Mouse (Mus musculus) embryonic facial prominence, embryonic 10.5 days (tissue): ENCODE measurements around the gene Gm17660. TPM values are rescaled to one million over a fixed set of nuclear protein-coding genes. Genes with fewer than 3 reads are reported as not detected.

Experiments used
- DNase-seq: peaks from one replicate; pipeline ENCODE4 v3.0.0-alpha.2; 2017; ENCODE audit warnings: low spot score
- H3K27ac ChIP-seq: fragments of 300-500 bp; sonication (generic); replicated peaks from 2 replicates; pipeline ENCODE4 v1.5.1; 2016; ENCODE audit warnings: mild to moderate bottlenecking
- H3K27me3 ChIP-seq: fragments of 300-500 bp; sonication (generic); replicated peaks from 2 replicates; pipeline ENCODE4 v1.6.1; 2016; ENCODE audit warnings: low read depth, mild to moderate bottlenecking; ENCODE audit not compliant: poor library complexity, severe bottlenecking
- H3K36me3 ChIP-seq: fragments of 300-500 bp; sonication (generic); replicated peaks from 2 replicates; pipeline ENCODE4 v1.6.1; 2016; ENCODE audit warnings: mild to moderate bottlenecking, moderate library complexity
- H3K4me1 ChIP-seq: fragments of 300-500 bp; sonication (generic); 2 replicates; pipeline ENCODE4 v1.6.1; 2016
- H3K4me3 ChIP-seq: fragments of 300-500 bp; sonication (generic); 2 replicates; pipeline ENCODE4 v1.5.1; 2016; ENCODE audit warnings: mild to moderate bottlenecking, moderate library complexity
- H3K9me3 ChIP-seq: fragments of 300-500 bp; sonication (generic); 2 replicates; pipeline ENCODE4 v1.6.1; 2016; ENCODE audit warnings: mild to moderate bottlenecking
- WGBS: fragments of 180-500 bp; shearing (Covaris S2); methylation state at CpG from one replicate; pipeline ENCODE4 v1.1.7; 2016; 5-methylcytosine and 5-hydroxymethylcytosine counted together
- polyA plus RNA-seq: library from polyadenylated mRNA; unstranded; fragments of >200 nt; fragmentation: Nextera tagmentation; extraction: Ambion mirVana; gene quantifications from 2 replicates; pipeline ENCODE4 v1.2.1, GENCODE M21; 2016

Gene Gm17660
- polyA plus RNA-seq, 1 experiment from 2014 or later = not detected

DNA sequence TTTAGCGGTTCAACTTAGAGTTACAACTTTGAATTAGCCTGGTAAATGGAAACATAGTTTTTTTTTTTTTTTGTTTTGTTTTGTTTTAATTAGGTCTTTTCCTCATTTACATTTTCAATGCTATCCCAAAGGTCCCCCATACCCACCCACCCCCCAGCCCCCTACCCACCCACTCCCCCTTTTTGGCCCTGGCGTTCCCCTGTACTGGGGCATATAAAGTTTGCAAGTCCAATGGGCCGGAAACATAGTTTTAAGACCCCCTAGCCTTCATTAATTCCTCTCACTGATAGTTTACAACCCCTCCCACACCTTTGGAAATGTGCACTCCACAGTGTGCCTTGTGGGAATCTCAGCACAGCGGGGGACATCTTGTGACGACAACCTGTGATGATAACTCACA, 3.8 kb downstream of the Gm17660 start:
- H3K27me3 ChIP-seq = 0 out of 2 replicates have a peak, but pooled peaks cover 7% of the 10 kb centered on the region

DNA sequence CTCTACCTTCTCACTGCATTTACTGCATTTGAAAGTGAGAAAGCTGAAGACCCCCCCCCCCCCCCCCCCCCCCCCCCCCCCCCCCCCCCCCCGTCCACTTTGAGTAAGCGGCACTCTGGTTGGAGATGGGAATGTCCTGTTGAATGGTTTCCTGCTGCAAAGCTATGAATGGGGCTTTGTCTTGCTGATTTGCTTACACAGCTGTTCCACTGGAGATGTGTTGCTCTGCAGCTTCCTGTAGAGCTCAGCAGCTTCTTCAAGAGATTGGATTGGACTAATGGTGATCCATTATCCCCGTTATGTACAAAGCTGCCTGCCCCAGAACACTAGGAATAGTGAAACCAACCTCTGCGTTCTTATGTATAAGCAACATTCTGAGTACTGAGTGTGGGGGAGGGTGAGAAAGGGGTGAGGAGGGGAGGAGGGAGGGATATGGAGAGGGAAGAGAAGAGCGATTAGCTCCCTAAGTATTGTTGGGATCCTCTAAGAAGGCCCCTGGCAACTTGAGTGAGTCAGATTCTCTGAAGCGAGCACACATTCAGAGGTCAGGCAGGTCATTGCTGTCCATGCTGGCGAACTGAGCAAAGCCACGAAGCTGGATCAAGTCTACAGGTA, 5.0 kb downstream of the Gm17660 start:
- 0 out of 2 replicates have a peak, but pooled peaks cover 7% of the 10 kb centered on the region for H3K27me3 ChIP-seq
- no peaks in the 10 kb centered on the region for H3K36me3 ChIP-seq
- peak overlapping the region; percentile 20 for H3K4me3 ChIP-seq
- peak; percentile 61 for DNase-seq
- peak overlapping the region; percentile 85 for H3K27ac ChIP-seq
- H3K9me3 ChIP-seq = no peaks in the 10 kb centered on the region
- 5% methylated on average over 8 of the region's 8 CpGs for WGBS
- H3K4me1 ChIP-seq = peaks cover 24% of the 10 kb centered on the region

More for the DNA sequence above, 3.8 kb downstream of the Gm17660 start:
- Histone ChIP-seq H3K9me3 (no peaks in the 10 kb centered on the region), H3K4me3 (no peak overlapping the region), H3K27ac (0 out of 2 replicates have a peak overlapping the region, but pooled peaks have one; percentile 85), H3K36me3 (no peaks in the 10 kb centered on the region), H3K4me1 (peaks cover 24% of the 10 kb centered on the region)
- no peak for DNase-seq
- WGBS = 85% methylated on average over 5 of the region's 5 CpGs

DNA sequence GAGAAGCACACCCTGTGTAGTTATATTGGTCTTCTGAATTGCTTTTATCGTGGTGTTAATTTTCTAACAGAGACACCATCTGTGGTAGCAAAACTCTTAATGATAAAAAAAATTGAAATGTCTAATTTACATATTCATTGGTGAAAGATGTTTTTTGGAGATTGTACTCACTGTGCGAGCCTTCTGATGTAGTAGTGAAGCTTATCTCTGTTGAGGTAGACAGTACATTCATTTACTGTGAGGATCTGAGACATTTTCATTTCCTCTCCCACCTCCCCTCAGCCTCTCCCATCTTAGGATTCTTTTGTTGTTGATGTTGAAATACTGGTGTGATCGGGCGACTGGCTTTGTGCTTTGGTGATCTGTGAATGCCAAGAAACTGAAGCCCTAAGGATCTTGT, 6.4 kb downstream of the Gm17660 start:
- Histone ChIP-seq H3K27me3 (no peaks in the 10 kb centered on the region), H3K27ac (peak overlapping the region; percentile 65; the same call in 1 of the 2 replicates), H3K4me3 (no peak overlapping the region), H3K4me1 (peaks cover 19% of the 10 kb centered on the region), H3K9me3 (no peaks in the 10 kb centered on the region), H3K36me3 (no peaks in the 10 kb centered on the region)
- no peak for DNase-seq
- 77% methylated on average over 4 of the region's 4 CpGs for WGBS

DNA sequence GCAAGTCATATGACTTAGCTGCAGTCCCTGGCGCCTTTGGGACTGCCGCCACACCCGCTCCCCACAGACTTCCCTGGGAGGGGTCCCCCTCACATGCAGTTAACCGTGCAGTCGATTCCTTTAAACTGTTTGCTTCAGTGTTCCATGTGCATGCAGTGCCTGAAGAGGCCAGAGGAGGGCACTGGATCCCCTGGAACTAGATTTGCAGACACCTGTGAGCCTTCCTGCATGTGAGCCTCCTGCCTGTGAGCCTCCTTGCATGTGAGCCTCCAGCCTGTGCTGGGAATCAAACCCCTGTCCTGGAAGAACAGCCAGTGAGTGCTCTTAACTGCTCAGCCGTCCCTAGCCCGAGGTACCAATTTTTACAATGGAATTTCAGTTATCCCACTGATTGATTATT, 8.7 kb downstream of the Gm17660 start:
- Histone ChIP-seq H3K9me3 (no peaks in the 10 kb centered on the region), H3K4me1 (peaks cover 19% of the 10 kb centered on the region), H3K36me3 (peaks cover 14% of the 10 kb centered on the region), H3K27ac (no peak overlapping the region), H3K4me3 (no peak overlapping the region), H3K27me3 (no peaks in the 10 kb centered on the region)
- DNase-seq = peak; percentile 51
- 93% methylated on average over 7 of the region's 7 CpGs for WGBS

DNA sequence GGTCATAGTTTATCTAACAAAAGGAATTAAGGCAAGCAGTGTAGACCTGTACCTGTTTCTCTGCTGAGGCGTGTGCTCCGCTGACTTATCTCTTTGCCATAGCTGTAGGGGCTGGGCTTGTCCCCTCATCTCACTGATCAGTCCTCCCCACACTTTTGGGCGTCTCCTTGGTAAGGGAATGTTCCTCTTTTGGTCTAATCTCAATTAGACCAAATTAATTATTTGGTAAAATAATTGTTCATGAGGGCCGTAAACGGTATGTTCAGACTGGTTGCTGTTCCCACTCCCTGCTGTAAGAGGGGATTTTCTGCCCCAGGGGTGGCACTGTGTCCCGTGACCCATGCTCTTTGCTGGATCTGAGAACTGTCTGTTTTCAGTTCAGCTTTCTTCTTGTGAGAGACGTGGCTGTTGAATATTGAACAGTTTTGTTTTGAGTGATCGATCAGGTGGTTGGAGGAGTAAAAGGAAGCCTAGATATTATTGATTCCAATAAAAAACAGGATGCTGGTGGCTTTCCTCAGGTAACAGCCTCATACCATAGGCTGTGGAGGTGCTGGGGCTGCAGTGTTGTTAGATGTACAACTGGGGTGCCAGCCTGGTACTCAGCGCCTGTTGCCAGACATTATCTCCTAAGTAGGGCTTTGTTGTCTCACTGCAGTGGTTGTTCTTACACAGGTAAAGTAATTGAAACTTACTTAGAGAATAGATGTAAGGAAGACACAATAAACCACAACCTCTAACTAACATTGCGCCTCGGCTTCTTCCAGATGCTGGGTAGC, 14.4 kb downstream of the Gm17660 start:
- Histone ChIP-seq H3K36me3 (peaks cover 71% of the 10 kb centered on the region), H3K4me1 (no peaks in the 10 kb centered on the region), H3K4me3 (no peak overlapping the region), H3K9me3 (no peaks in the 10 kb centered on the region), H3K27me3 (no peaks in the 10 kb centered on the region), H3K27ac (no peak overlapping the region)
- DNase-seq = no peak
- WGBS = 92% methylated on average over 11 of the region's 11 CpGs

DNA sequence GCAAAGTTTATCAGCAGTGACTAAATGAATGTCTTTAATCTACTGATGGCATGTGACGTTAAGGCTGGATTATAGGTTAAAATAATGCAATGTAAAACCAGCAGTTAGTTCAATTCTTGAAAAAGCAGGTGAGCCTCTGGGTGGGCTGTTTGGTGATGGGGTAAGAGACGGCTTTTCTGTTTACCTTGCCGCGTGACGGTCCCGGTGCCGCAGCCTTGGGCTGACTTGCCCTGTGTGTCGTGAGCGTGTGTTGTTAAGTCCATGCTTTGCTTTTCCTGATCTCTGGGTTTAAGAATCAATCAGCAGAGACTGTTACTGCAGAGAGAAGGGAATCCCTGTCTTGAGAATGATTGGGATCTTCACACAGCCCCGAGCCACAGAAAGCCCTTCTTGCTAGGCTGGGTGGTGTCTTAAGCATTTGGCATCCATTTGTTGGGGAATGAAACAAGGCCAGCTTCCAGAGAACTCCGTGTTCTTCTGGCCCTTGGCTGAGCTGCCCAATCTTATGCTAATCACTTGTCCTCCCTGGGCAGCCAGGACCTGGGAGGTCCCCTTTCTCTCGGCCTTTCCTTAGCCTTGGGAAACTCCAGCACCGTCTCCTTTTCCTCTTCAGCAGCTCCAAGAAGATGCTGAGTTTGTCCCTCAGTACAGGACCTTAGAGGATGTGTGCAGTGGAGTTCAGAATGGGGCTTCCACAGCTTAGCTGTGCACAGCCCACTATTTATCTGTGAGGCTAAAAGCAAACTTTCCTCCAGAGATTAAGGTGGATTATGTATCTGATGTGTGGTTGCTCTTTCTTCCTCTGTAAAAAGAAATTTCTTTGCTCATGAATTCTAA, 15.3 kb downstream of the Gm17660 start:
- no peak for DNase-seq
- 80% methylated on average over 13 of the region's 13 CpGs for WGBS
- H3K4me1 ChIP-seq = no peaks in the 10 kb centered on the region
- no peak overlapping the region for H3K4me3 ChIP-seq
- H3K36me3 ChIP-seq = peaks cover 74% of the 10 kb centered on the region
- H3K27ac ChIP-seq = no peak overlapping the region
- no peaks in the 10 kb centered on the region for H3K9me3 ChIP-seq
- no peaks in the 10 kb centered on the region for H3K27me3 ChIP-seq

DNA sequence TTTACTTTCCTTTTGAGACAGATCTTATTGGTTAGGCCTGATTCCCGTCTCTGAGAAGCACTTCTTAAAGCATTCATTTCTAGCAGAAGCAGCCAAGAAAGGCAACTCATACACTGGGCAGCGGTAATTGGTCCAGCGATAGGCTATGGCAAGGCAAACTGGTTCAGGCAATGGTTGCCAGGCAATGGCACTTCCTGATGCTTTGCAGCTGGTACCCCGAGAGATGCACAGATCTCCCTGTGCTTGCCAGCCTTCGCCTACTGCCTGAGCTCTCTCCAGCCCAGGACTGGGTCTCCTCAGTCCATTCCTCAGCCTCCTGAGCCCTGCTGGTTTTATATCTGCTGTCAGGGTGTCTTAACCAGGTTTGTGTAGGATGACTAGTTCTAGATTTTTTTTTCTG, 17.0 kb downstream of the Gm17660 start:
- DNase-seq = no peak
- WGBS = 90% methylated on average over 5 of the region's 5 CpGs
- Histone ChIP-seq H3K27me3 (no peaks in the 10 kb centered on the region), H3K4me1 (no peaks in the 10 kb centered on the region), H3K36me3 (peaks cover 80% of the 10 kb centered on the region), H3K4me3 (no peak overlapping the region), H3K9me3 (no peaks in the 10 kb centered on the region), H3K27ac (no peak overlapping the region)

DNA sequence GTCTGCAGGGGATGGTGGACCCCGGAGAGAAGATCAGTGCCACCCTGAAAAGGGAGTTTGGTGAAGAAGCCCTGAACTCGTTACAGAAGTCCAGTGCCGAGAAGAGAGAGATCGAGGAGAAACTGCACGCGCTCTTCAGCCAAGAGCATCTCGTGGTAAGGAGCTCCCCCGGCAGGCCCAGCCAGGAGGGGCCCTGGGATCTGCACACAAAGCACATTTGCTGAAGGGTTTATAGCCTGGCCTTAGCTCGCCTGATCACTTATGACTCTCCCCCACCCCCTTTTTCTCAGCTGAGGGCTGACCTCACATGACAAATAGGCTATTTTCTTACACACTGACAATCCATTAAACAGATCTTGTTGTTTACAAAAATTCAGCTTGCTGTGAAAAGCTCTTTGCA, 17.8 kb downstream of the Gm17660 start:
- DNase-seq = no peak
- H3K36me3 ChIP-seq = peaks cover 79% of the 10 kb centered on the region

DNA sequence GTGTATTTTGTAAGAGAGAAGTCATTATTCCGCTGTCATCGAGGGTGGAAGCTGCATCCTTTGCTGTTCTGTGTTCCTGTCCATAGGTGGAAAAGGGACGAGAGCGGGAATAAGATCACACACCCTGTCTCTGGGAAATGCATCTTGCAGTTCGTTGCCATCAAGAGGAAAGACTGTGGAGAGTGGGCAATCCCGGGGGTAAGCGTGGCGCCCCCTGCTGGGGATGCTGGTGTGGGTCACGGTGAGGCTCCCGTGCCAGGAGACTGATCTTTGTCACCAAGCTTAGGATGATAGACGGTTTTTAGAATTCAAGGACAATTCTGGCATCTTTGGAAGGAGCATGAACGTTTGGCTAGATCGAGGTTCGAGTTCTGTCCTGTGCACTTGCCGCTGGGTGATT, 19.4 kb downstream of the Gm17660 start:
- WGBS = 64% methylated on average over 15 of the region's 15 CpGs
- Histone ChIP-seq H3K9me3 (no peaks in the 10 kb centered on the region), H3K4me1 (no peaks in the 10 kb centered on the region), H3K27me3 (no peaks in the 10 kb centered on the region), H3K27ac (no peak overlapping the region), H3K4me3 (no peak overlapping the region), H3K36me3 (peaks cover 66% of the 10 kb centered on the region)
- DNase-seq = peak; percentile 67

More for the DNA sequence above, 17.8 kb downstream of the Gm17660 start:
- H3K27ac ChIP-seq = no peak overlapping the region
- 86% methylated on average over 9 of the region's 9 CpGs for WGBS
- H3K27me3 ChIP-seq = no peaks in the 10 kb centered on the region
- no peak overlapping the region for H3K4me3 ChIP-seq
- H3K4me1 ChIP-seq = no peaks in the 10 kb centered on the region
- no peaks in the 10 kb centered on the region for H3K9me3 ChIP-seq

DNA sequence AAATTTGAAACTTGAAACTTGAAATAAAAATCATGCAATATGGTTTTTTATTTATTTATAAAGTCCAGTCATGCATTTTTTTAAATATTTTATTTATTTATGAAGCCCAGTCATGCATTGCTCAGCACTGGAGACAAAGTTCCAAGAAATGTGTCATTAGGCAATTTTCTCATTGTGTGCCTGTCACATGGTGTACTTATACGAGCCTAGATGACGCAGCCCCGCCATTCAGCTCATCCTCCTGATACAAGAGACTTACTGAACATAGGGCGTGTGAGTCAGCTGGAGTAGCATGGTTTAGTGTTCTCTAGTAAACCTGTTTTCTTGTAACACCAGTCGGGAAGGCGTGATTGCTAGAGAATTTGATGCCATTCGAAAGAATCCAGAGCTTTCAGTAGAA, 21.1 kb downstream of the Gm17660 start:
- Histone ChIP-seq H3K36me3 (peaks cover 66% of the 10 kb centered on the region), H3K9me3 (no peaks in the 10 kb centered on the region), H3K27me3 (no peaks in the 10 kb centered on the region), H3K4me3 (no peak overlapping the region), H3K27ac (no peak overlapping the region), H3K4me1 (no peaks in the 10 kb centered on the region)
- WGBS = 85% methylated on average over 7 of the region's 7 CpGs
- no peak for DNase-seq

DNA sequence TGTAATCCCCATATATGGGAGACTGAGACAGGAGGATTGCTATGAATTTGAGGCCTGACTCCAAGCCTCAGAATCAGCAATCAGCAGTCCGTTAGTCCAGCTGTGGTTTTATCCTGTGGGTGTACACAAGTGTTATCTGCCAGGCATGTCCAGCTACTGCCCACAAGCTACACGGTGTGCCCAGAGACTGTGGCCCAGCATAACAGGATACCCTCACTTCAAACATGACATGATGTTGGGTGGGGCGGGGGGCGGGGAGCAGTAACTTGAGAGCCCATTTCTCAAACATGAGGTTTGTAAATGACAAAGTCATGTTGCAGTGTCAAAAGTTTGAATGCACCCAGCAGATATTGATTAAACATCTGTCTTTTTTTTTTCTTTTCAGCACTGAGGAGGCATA, 21.6 kb downstream of the Gm17660 start:
- H3K27ac ChIP-seq = no peak overlapping the region
- no peaks in the 10 kb centered on the region for H3K4me1 ChIP-seq
- H3K9me3 ChIP-seq = no peaks in the 10 kb centered on the region
- DNase-seq = no peak
- WGBS = 87% methylated on average over 4 of the region's 4 CpGs
- no peak overlapping the region for H3K4me3 ChIP-seq
- H3K27me3 ChIP-seq = no peaks in the 10 kb centered on the region
- H3K36me3 ChIP-seq = peaks cover 66% of the 10 kb centered on the region

DNA sequence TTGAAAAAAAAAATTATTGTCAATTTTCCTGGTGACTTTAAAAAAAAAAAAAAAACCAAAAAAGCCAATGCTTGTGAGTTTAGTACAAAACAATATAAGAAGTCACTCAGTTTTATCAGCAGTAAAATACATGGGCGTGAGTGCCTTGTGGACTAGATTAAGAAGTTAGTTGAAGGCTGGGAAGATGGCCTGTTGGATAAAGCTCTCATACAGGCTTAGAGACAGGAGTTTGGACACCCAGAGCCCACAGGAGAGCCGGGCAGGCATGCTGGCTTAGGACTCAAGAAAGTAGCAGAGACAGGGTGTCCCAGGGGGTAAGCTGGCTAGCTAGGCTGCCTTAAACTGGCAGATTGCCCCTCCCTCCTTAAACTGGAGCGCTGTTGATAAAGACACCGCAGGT, 22.5 kb downstream of the Gm17660 start:
- Histone ChIP-seq H3K36me3 (peaks cover 64% of the 10 kb centered on the region), H3K27ac (no peak overlapping the region), H3K4me3 (no peak overlapping the region), H3K9me3 (no peaks in the 10 kb centered on the region), H3K27me3 (no peaks in the 10 kb centered on the region), H3K4me1 (no peaks in the 10 kb centered on the region)
- no peak for DNase-seq
- WGBS = 90% methylated on average over 4 of the region's 4 CpGs
